Mouse (Mus musculus) liver, embryonic 14.5 days (tissue): ENCODE results near the gene Dus3l.

Experiments
- CTCF ChIP-seq: IDR thresholded peaks from 2 replicates; pipeline ENCODE4 v1.5.1; 2016; ENCODE audit warnings: antibody characterized with exemption, low read depth, control low read depth
- EP300 ChIP-seq: IDR thresholded peaks from 2 replicates; pipeline ENCODE4 v1.6.1; 2016; ENCODE audit warnings: antibody characterized with exemption, low read depth

- TF ChIP-seq CTCF, result no peak
- TF ChIP-seq EP300, result no peak
Measured at GRCm38 (mm10) chr17:56729151-56729550, 35.4 kb upstream of the Dus3l start.
